Mouse (Mus musculus) heart, embryonic 11.5 days (tissue): ENCODE measurements around the gene Prdm15. TPM values are rescaled to one million over a fixed set of nuclear protein-coding genes. Genes with fewer than 3 reads are reported as not detected.

Source experiments
- ATAC-seq: fragments of 200-750 bp; cut with Nextera tagmentation; replicated peaks from 2 replicates; pipeline ENCODE4 v1.8.0; 2017; ENCODE audit warnings: moderate library complexity; ENCODE audit not compliant: insufficient number of reproducible peaks, low FRiP score, low TSS enrichment
- H3K27ac ChIP-seq: fragments of 300-500 bp; sonication (generic); 2 replicates; pipeline ENCODE4 v1.5.1; 2014; ENCODE audit warnings: mild to moderate bottlenecking, low read depth, low read length
- H3K27me3 ChIP-seq: fragments of 300-500 bp; sonication (generic); 2 replicates; pipeline ENCODE4 v1.6.1; 2014; ENCODE audit warnings: mild to moderate bottlenecking, low read length, mixed read lengths; ENCODE audit not compliant: control insufficient read depth, insufficient read depth
- H3K36me3 ChIP-seq: fragments of 300-500 bp; sonication (generic); 2 replicates; pipeline ENCODE4 v1.6.1; 2014; ENCODE audit warnings: mild to moderate bottlenecking, low read length, moderate library complexity, mixed read lengths; ENCODE audit not compliant: control insufficient read depth, insufficient read depth
- H3K4me1 ChIP-seq: fragments of 300-500 bp; sonication (generic); 2 replicates; pipeline ENCODE4 v1.6.1; 2014; ENCODE audit warnings: low read length; ENCODE audit not compliant: control insufficient read depth, insufficient read depth
- H3K4me2 ChIP-seq: fragments of 300-500 bp; sonication (generic); 2 replicates; pipeline ENCODE4 v1.6.1; 2014; ENCODE audit warnings: mild to moderate bottlenecking, moderate library complexity
- H3K4me3 ChIP-seq: fragments of 300-500 bp; sonication (generic); 2 replicates; pipeline ENCODE4 v1.5.1; 2014; ENCODE audit warnings: low read depth, low read length
- H3K9ac ChIP-seq: fragments of 300-500 bp; sonication (generic); 2 replicates; pipeline ENCODE4 v1.6.1; 2014; ENCODE audit warnings: mild to moderate bottlenecking, low read depth, low read length, moderate library complexity
- H3K9me3 ChIP-seq: fragments of 300-500 bp; sonication (generic); replicated peaks from 2 replicates; pipeline ENCODE4 v1.6.1; 2016; ENCODE audit warnings: low read length; ENCODE audit not compliant: control insufficient read depth
- WGBS: fragments of 180-500 bp; shearing (Covaris S2); extraction: QIAGEN DNeasy Blood & Tissue Kit; methylation state at CpG from one replicate; pipeline ENCODE4 v1.1.7; 2014; ENCODE audit not compliant: insufficient replicate concordance; 5-methylcytosine and 5-hydroxymethylcytosine counted together
- polyA plus RNA-seq: library from polyadenylated mRNA; unstranded; fragments of >200 nt; fragmentation: Nextera tagmentation; extraction: Ambion mirVana; gene quantifications from 2 replicates; pipeline ENCODE4 v1.2.1, GENCODE M21; 2014

The Prdm15 gene
- polyA plus RNA-seq, 1 experiment from 2014 or later, result 6.2 TPM

GRCm38 (mm10) chr16:97872657-97873056 lies 21.0 kb upstream of the Prdm15 start:
- no peaks in the 10 kb centered on the region for H3K9me3 ChIP-seq
- H3K27ac ChIP-seq, result no peak overlapping the region
- ATAC-seq, result no peak
- no peak overlapping the region for H3K4me3 ChIP-seq
- no peak overlapping the region for H3K9ac ChIP-seq
- no peaks in the 10 kb centered on the region for H3K27me3 ChIP-seq
- WGBS, result 89% methylated on average over 5 of the region's 5 CpGs
- H3K4me1 ChIP-seq, result no peaks in the 10 kb centered on the region
- peaks cover 10% of the 10 kb centered on the region for H3K36me3 ChIP-seq
- no peak overlapping the region for H3K4me2 ChIP-seq

- no peaks in the 10 kb centered on the region for H3K4me1 ChIP-seq
- no peaks in the 10 kb centered on the region for H3K27me3 ChIP-seq
- no peak for ATAC-seq
- H3K27ac ChIP-seq, result no peak overlapping the region
- no peak overlapping the region for H3K4me3 ChIP-seq
- H3K9me3 ChIP-seq, result no peaks in the 10 kb centered on the region
- no peak overlapping the region for H3K9ac ChIP-seq
- 67% methylated on average over 6 of the region's 6 CpGs for WGBS
- no peak overlapping the region for H3K4me2 ChIP-seq
- peaks cover 10% of the 10 kb centered on the region for H3K36me3 ChIP-seq
Measured at GRCm38 (mm10) chr16:97869193-97870102, 17.8 kb upstream of the Prdm15 start.

GRCm38 (mm10) chr16:97863932-97864467 lies 12.3 kb upstream of the Prdm15 start:
- WGBS, result 77% methylated on average over 3 of the region's 3 CpGs
- no peak overlapping the region for H3K4me3 ChIP-seq
- no peaks in the 10 kb centered on the region for H3K9me3 ChIP-seq
- H3K4me1 ChIP-seq, result no peaks in the 10 kb centered on the region
- no peak overlapping the region for H3K27ac ChIP-seq
- H3K4me2 ChIP-seq, result no peak overlapping the region
- H3K36me3 ChIP-seq, result 0 out of 2 replicates have a peak, but pooled peaks cover 2% of the 10 kb centered on the region
- H3K27me3 ChIP-seq, result no peaks in the 10 kb centered on the region
- H3K9ac ChIP-seq, result no peak overlapping the region
- no peak for ATAC-seq

- no peak overlapping the region for H3K4me2 ChIP-seq
- no peak overlapping the region for H3K4me3 ChIP-seq
- no peak overlapping the region for H3K9ac ChIP-seq
- H3K4me1 ChIP-seq, result no peaks in the 10 kb centered on the region
- H3K36me3 ChIP-seq, result no peaks in the 10 kb centered on the region
- no peak for ATAC-seq
- no peak overlapping the region for H3K27ac ChIP-seq
- no peaks in the 10 kb centered on the region for H3K9me3 ChIP-seq
- H3K27me3 ChIP-seq, result no peaks in the 10 kb centered on the region
Measured at GRCm38 (mm10) chr16:97856050-97856449, 4.4 kb upstream of the Prdm15 start.

- Histone ChIP-seq H3K36me3 (no peaks in the 10 kb centered on the region), H3K27me3 (no peaks in the 10 kb centered on the region), H3K9ac (peak overlapping the region; percentile 99), H3K4me1 (no peaks in the 10 kb centered on the region), H3K9me3 (no peaks in the 10 kb centered on the region), H3K27ac (peak overlapping the region; percentile 98), H3K4me3 (peak overlapping the region; percentile 94), H3K4me2 (peak overlapping the region; percentile 85)
- ATAC-seq, result peak; percentile 87
- 0% methylated on average over 50 of the region's 77 CpGs for WGBS
Measured at GRCm38 (mm10) chr16:97851061-97851740, 449 bp downstream of the Prdm15 start.

- H3K4me3 ChIP-seq, result peak overlapping the region; percentile 94
- peak overlapping the region; percentile 85 for H3K4me2 ChIP-seq
- H3K27me3 ChIP-seq, result no peaks in the 10 kb centered on the region
- H3K4me1 ChIP-seq, result peaks cover 2% of the 10 kb centered on the region; the same call in 1 of the 2 replicates
- ATAC-seq, result peak; percentile 15
- H3K9ac ChIP-seq, result peak overlapping the region; percentile 99
- H3K36me3 ChIP-seq, result no peaks in the 10 kb centered on the region
- H3K9me3 ChIP-seq, result no peaks in the 10 kb centered on the region
- H3K27ac ChIP-seq, result peak overlapping the region; percentile 98
- WGBS, result under 1% methylated on average over 11 of the region's 11 CpGs
Measured at GRCm38 (mm10) chr16:97850667-97851060, 986 bp downstream of the Prdm15 start.

GRCm38 (mm10) chr16:97848832-97849231 lies 2.8 kb downstream of the Prdm15 start:
- no peak overlapping the region for H3K4me2 ChIP-seq
- no peak overlapping the region for H3K27ac ChIP-seq
- H3K9ac ChIP-seq, result no peak overlapping the region
- no peaks in the 10 kb centered on the region for H3K27me3 ChIP-seq
- no peaks in the 10 kb centered on the region for H3K36me3 ChIP-seq
- ATAC-seq, result no peak
- peaks cover 9% of the 10 kb centered on the region for H3K4me1 ChIP-seq
- no peaks in the 10 kb centered on the region for H3K9me3 ChIP-seq
- H3K4me3 ChIP-seq, result no peak overlapping the region
- WGBS, result 81% methylated on average over 6 of the region's 6 CpGs

GRCm38 (mm10) chr16:97844967-97845937 lies 6.4 kb downstream of the Prdm15 start:
- H3K27ac ChIP-seq, result no peak overlapping the region; the same call in 1 of the 2 replicates
- H3K4me2 ChIP-seq, result no peak overlapping the region
- peaks cover 9% of the 10 kb centered on the region for H3K4me1 ChIP-seq
- H3K4me3 ChIP-seq, result no peak overlapping the region
- ATAC-seq, result no peak
- no peaks in the 10 kb centered on the region for H3K9me3 ChIP-seq
- H3K27me3 ChIP-seq, result no peaks in the 10 kb centered on the region
- H3K9ac ChIP-seq, result no peak overlapping the region
- 68% methylated on average over 12 of the region's 12 CpGs for WGBS
- no peaks in the 10 kb centered on the region for H3K36me3 ChIP-seq
